Mouse (Mus musculus): ENCODE data around the gene Gm45785. TPM values are rescaled to one million over a fixed set of nuclear protein-coding genes. Genes with fewer than 3 reads are reported as not detected.

The Gm45785 gene
- total and polyA plus RNA-seq, 3 experiments = not detected

- no peaks in the 10 kb centered on the region for H3K79me2 ChIP-seq (ENCODE audit: control insufficient read depth, insufficient read depth, low read length, poor library complexity)
- TF ChIP-seq POLR2AphosphoS5 (IDR thresholded peaks at IDR 0.05; ENCODE audit: borderline replicate concordance, low read depth, low read length) (no peak), TCF12 (IDR thresholded peaks at IDR 0.05; ENCODE audit: low read depth, low read length) (no peak), NELFE (IDR thresholded peaks at IDR 0.05; ENCODE audit: low read depth, low read length) (no peak), E2F4 (IDR thresholded peaks at IDR 0.05; ENCODE audit: borderline replicate concordance, low read depth, low read length) (no peak), KAT2A (conservative IDR thresholded peaks at IDR 0.05; ENCODE audit: low read depth, low read length) (no peak), ZNF384 (IDR thresholded peaks at IDR 0.05; ENCODE audit: low read depth, low read length) (no peak), BHLHE40 (IDR thresholded peaks at IDR 0.05; ENCODE audit: borderline replicate concordance, low read depth, low read length) (no peak), MXI1 (IDR thresholded peaks at IDR 0.05; ENCODE audit: low read depth, low read length) (no peak), MAZ (IDR thresholded peaks at IDR 0.05; ENCODE audit: low read depth, low read length) (no peak), EP300 (IDR thresholded peaks at IDR 0.05; ENCODE audit: low read depth in 1 of 2, low read length in 2 of 2) (no peak), JUND (IDR thresholded peaks at IDR 0.05; ENCODE audit: low read depth, low read length) (no peak), NRF1 (IDR thresholded peaks at IDR 0.05; ENCODE audit: insufficient read depth, low read depth, low read length, poor library complexity, severe bottlenecking) (no peak), UBTF (IDR thresholded peaks at IDR 0.05; ENCODE audit: borderline replicate concordance, insufficient read depth, low read depth, low read length) (no peak), TAL1 (IDR thresholded peaks at IDR 0.05; ENCODE audit: low read length) (no peak), RCOR1 (IDR thresholded peaks at IDR 0.05; ENCODE audit: low read depth, low read length) (no peak), GATA1 (IDR thresholded peaks at IDR 0.05; ENCODE audit: low read depth, low read length) (no peak), RAD21 (IDR thresholded peaks at IDR 0.05; ENCODE audit: low read depth, low read length) (no peak), MAFK (IDR thresholded peaks at IDR 0.05; ENCODE audit: borderline replicate concordance, low read depth, low read length) (no peak), MYB (IDR thresholded peaks at IDR 0.05; ENCODE audit: low read depth, low read length) (no peak), SMC3 (IDR thresholded peaks at IDR 0.05; ENCODE audit: low read depth, low read length) (no peak)
- H3K9me3 ChIP-seq (replicated peaks; ENCODE audit: insufficient read depth, low read length) = no peaks in the 10 kb centered on the region
- no peaks in the 10 kb centered on the region; a peak in 1 of 4 replicates for H3K36me3 ChIP-seq (ENCODE audit: control insufficient read depth in 1 of 2, insufficient read depth in 2 of 2, low read length in 2 of 2)
- H3K9ac ChIP-seq (ENCODE audit: control insufficient read depth, low read depth, low read length, poor library complexity, severe bottlenecking) = no peak overlapping the region
- peaks cover 3 to 9% of the 10 kb centered on the region in 2 experiments; a peak in 2 of 4 replicates for H3K4me1 ChIP-seq (ENCODE audit: control insufficient read depth in 1 of 2, insufficient read depth in 2 of 2, low read length in 2 of 2)
- H3K27me3 ChIP-seq (ENCODE audit: control insufficient read depth in 1 of 2, insufficient read depth in 2 of 2, low read length in 2 of 2) = peaks cover 4 to 8% of the 10 kb centered on the region in 2 experiments
- no peak overlapping the region for H3K4me3 ChIP-seq (ENCODE audit: control insufficient read depth in 1 of 2, insufficient read depth in 1 of 2, low read depth in 2 of 2, low read length in 2 of 2)
- no peak overlapping the region for H3K27ac ChIP-seq (ENCODE audit: control insufficient read depth, low read depth, low read length)
- no peak for DNase-seq (ENCODE audit: low read depth, low spot score)
Observed at GRCm38 (mm10) chr7:140835758-140836087, 20.4 kb downstream of the Gm45785 start.

All from MEL (cell line).